Mouse (Mus musculus) liver, postnatal 0 days (tissue): ENCODE results near the gene Flvcr2.

ENCODE experiments used
- CTCF ChIP-seq: sonication (generic); IDR thresholded peaks from 2 replicates; pipeline ENCODE4 v1.5.1; 2016; ENCODE audit warnings: antibody characterized with exemption, low read depth
- EP300 ChIP-seq: IDR thresholded peaks from 2 replicates; pipeline ENCODE4 v1.6.1; 2016; ENCODE audit warnings: antibody characterized with exemption, low read depth, mild to moderate bottlenecking

GRCm38 (mm10) chr12:85859111-85859510 lies 112.8 kb downstream of the Flvcr2 start:
- TF ChIP-seq CTCF (no peak), EP300 (no peak)
